Mouse (Mus musculus) ES-Bruce4 (cell line): Measurements from ENCODE around the gene Hspb7. TPM values are rescaled to one million over a fixed set of nuclear protein-coding genes. Genes with fewer than 3 reads are reported as not detected.
A peak's percentile ranks its signal among the peaks of the same experiment; 100 is the strongest.

Experiments
- H3K27ac ChIP-seq: 2 replicates; pipeline ENCODE4 v1.5.1; 2012; ENCODE audit warnings: low read length, inconsistent platforms; ENCODE audit not compliant: insufficient read depth
- H3K27me3 ChIP-seq: 2 replicates; pipeline ENCODE4 v1.6.1; 2012; ENCODE audit warnings: mild to moderate bottlenecking, low read length, inconsistent platforms; ENCODE audit not compliant: control insufficient read depth, poor library complexity, insufficient read depth, severe bottlenecking
- H3K36me3 ChIP-seq: 2 replicates; pipeline ENCODE4 v1.6.1; 2012; ENCODE audit warnings: inconsistent platforms, mild to moderate bottlenecking, low read length, moderate library complexity; ENCODE audit not compliant: control insufficient read depth, poor library complexity, insufficient read depth, severe bottlenecking
- H3K4me1 ChIP-seq: one replicate; pipeline ENCODE4 v1.8.1; 2011; ENCODE audit warnings: low read length; ENCODE audit not compliant: control insufficient read depth, insufficient read depth
- H3K4me3 ChIP-seq: 2 replicates; pipeline ENCODE4 v1.5.1; 2011; ENCODE audit warnings: low read depth, mild to moderate bottlenecking, low read length
- H3K9ac ChIP-seq: 2 replicates; pipeline ENCODE4 v1.6.1; 2012; ENCODE audit warnings: low read depth, mild to moderate bottlenecking, inconsistent platforms; ENCODE audit not compliant: poor library complexity, severe bottlenecking
- H3K9me3 ChIP-seq: replicated peaks from 2 replicates; pipeline ENCODE4 v1.6.1; 2012; ENCODE audit warnings: mild to moderate bottlenecking, low read length, inconsistent platforms; ENCODE audit not compliant: control insufficient read depth, poor library complexity, insufficient read depth, severe bottlenecking
- CTCF ChIP-seq: IDR thresholded peaks from one replicate; pipeline ENCODE4 v1.8.1; 2011; ENCODE audit warnings: low read depth, low read length
- EP300 ChIP-seq: IDR thresholded peaks from 2 replicates; pipeline ENCODE4 v1.6.1; 2011; ENCODE audit warnings: low read depth, low read length; ENCODE audit not compliant: insufficient read depth
- POLR2A ChIP-seq: IDR thresholded peaks from one replicate; pipeline ENCODE4 v1.8.1; 2011; ENCODE audit warnings: low read length; ENCODE audit not compliant: insufficient read depth
- polyA plus RNA-seq: library from polyadenylated mRNA; stranded (reverse); fragments of >200 nt; gene quantifications from 2 replicates; pipeline ENCODE4 v1.2.4, GENCODE M21; 2011; ENCODE audit warnings: low read depth; ENCODE audit not compliant: missing spikeins, insufficient read depth, insufficient read length

Hspb7 gene
- polyA plus RNA-seq, 1 experiment = not detected

DNA sequence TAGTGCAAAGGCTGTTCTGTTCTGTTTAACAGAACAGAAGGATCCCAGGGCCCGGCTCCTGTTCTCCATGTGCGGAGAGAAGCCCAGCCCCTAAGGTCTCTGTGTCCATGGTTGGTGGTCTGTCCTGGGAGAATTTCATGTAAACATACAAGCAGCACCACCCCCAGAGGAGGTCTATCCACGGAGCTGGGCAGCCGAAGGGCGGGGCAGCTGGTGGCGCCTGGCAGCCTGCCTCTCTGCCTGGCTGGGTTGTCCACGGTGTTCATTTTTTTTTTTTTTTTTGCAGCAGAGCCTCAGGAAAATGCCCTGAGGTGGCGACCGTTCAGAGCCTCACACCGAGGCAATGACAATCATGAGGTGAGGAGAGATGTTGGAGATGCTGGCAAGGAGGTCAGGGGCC lies 48.0 kb downstream of the Hspb7 start:
- no peaks in the 10 kb centered on the region for H3K4me1 ChIP-seq
- TF ChIP-seq EP300 = no peak
- no peak for TF ChIP-seq CTCF
- no peak for TF ChIP-seq POLR2A
- H3K4me3 ChIP-seq = no peak overlapping the region
- no peaks in the 10 kb centered on the region for H3K36me3 ChIP-seq
- no peak overlapping the region for H3K27ac ChIP-seq
- no peaks in the 10 kb centered on the region for H3K9me3 ChIP-seq
- no peaks in the 10 kb centered on the region for H3K27me3 ChIP-seq
- H3K9ac ChIP-seq = no peak overlapping the region

DNA sequence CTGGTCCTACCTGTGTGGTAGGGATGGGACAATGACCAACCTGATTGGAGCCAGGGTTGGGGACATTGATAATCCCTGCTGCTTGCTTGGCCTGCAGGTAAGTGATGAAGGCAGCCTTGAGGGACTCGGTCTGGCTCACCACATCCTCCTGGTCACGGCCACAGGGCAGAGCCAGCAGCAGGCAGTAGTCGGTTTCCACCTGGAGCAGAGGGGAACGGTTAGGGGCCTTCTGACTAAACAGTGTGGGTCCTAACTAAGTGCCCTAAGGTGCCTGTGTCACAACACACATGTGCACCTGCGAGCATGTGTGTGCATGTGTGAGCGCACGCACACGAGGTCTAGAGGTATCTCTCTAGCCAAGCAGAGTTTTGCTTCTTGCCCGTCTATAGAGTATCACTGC lies 48.8 kb downstream of the Hspb7 start:
- no peaks in the 10 kb centered on the region for H3K4me1 ChIP-seq
- H3K36me3 ChIP-seq = no peaks in the 10 kb centered on the region
- TF ChIP-seq POLR2A = no peak
- no peak for TF ChIP-seq EP300
- TF ChIP-seq CTCF = no peak
- H3K9me3 ChIP-seq = no peaks in the 10 kb centered on the region
- no peak overlapping the region for H3K4me3 ChIP-seq
- H3K9ac ChIP-seq = no peak overlapping the region
- no peaks in the 10 kb centered on the region for H3K27me3 ChIP-seq
- H3K27ac ChIP-seq = no peak overlapping the region

DNA sequence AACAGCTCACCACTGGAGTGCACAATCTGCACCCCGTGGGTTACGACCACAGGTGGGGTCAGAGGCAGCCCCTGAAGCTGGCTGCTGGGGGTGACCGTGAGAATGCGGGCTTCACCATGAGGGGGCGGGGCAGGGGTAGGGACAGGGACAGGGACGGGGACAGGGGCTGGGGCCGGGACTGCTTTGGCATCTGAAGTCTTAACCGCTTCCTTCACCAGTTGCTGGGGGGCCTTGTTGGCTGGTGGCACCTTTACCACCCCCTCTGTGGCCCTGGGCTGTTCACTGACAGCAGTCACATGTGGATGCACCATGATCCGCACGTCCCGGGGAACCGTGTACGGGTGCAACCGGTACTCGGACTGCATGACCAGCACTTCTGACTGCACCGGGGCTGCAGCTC lies 50.9 kb downstream of the Hspb7 start:
- H3K27me3 ChIP-seq = no peaks in the 10 kb centered on the region
- no peaks in the 10 kb centered on the region for H3K4me1 ChIP-seq
- no peak overlapping the region for H3K4me3 ChIP-seq
- no peaks in the 10 kb centered on the region for H3K9me3 ChIP-seq
- no peak overlapping the region for H3K9ac ChIP-seq
- no peak overlapping the region for H3K27ac ChIP-seq
- TF ChIP-seq EP300 = no peak
- TF ChIP-seq CTCF = no peak
- TF ChIP-seq POLR2A = no peak
- H3K36me3 ChIP-seq = peaks cover 4% of the 10 kb centered on the region; the same call in 1 of the 2 replicates

DNA sequence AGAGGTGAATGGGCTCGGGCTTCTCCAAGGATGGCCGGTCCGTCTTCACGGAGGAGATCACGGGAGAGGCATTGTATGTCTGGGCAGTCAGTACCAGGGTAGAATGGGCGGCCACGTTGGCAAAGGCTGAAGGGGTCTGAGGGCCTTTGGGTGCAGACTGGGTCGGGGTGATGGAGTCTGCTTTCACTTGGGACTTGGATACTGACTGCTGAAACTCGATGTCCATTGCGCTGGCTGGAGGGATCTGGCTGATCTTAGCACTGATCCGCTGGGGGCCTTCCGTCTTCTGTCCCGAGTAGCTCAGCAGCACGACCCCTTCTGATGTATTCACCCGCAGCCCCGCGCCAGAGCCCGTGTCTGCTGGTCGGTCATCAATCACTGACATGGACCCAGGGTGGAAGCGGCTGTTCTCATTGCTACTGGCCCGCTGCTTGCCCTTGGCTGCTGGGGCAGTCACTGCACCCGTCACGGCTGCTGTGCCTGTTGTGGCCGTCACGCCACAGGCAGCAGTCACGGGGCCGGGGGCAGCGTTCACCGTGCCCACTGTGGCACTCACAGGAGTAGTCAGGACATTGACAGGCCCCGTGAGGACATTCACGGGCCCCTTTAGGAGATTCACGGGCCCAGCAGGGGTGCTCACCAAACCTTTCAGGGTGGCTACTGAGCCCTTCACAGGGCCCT lies 52.2 kb downstream of the Hspb7 start:
- Histone ChIP-seq H3K4me1 (no peaks in the 10 kb centered on the region), H3K27me3 (no peaks in the 10 kb centered on the region), H3K9me3 (no peaks in the 10 kb centered on the region), H3K9ac (no peak overlapping the region), H3K36me3 (peaks cover 10% of the 10 kb centered on the region; the same call in 1 of the 2 replicates), H3K27ac (no peak overlapping the region), H3K4me3 (no peak overlapping the region)
- TF ChIP-seq POLR2A (no peak), EP300 (no peak), CTCF (no peak)

DNA sequence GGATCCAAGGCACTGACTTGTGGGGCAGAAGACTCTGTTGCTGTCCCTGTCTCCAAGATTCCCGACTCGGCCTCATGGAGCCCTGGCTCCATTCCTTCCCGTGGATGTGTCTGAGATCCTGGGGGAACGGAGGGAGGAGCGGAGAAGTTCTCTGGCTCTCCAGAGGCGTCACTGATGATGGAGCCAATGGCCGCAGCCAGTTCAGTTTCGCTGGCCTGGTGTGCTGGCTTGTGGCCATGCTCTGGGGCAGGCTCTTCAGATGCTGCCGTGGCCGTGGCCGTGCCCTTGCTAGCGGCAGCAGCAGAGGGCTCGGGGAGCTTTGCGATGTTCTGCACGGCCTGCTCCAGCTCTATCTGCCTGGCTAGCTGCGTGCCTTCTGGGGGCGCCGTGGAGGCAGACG lies 53.9 kb downstream of the Hspb7 start:
- Histone ChIP-seq H3K27me3 (no peaks in the 10 kb centered on the region), H3K36me3 (peaks cover 10% of the 10 kb centered on the region; the same call in 1 of the 2 replicates), H3K9me3 (no peaks in the 10 kb centered on the region), H3K27ac (no peak overlapping the region), H3K4me3 (no peak overlapping the region), H3K9ac (peak overlapping the region; percentile 9; the same call in 1 of the 2 replicates), H3K4me1 (no peaks in the 10 kb centered on the region)
- TF ChIP-seq EP300 (no peak), CTCF (peak; percentile 25)

Other genes starting within 250 kb of the Hspb7 start
- 1.6 and 2.8 TPM in 2 replicates for gene Rsg1, start 206.8 kb upstream of the Hspb7 start, polyA plus RNA-seq
- gene Arhgef19, start 181.3 kb upstream of the Hspb7 start, polyA plus RNA-seq = 7.5 and 8.3 TPM in 2 replicates
- 44.7 and 51.3 TPM in 2 replicates for gene Epha2, start 119.5 kb upstream of the Hspb7 start, polyA plus RNA-seq
- gene Fam131c, start 52.6 kb upstream of the Hspb7 start, polyA plus RNA-seq = 3.0 and 3.6 TPM in 2 replicates
- gene Clcnka, start 22.1 kb upstream of the Hspb7 start, polyA plus RNA-seq = not detected in 2 replicates
- gene Clcnkb, start 4.8 kb upstream of the Hspb7 start, polyA plus RNA-seq = 1.0 and 1.5 TPM in 2 replicates
- not detected in 2 replicates for gene Srarp, start 15.3 kb downstream of the Hspb7 start, polyA plus RNA-seq
- 16.4 and 17.1 TPM in 2 replicates for gene Zbtb17, start 23.9 kb downstream of the Hspb7 start, polyA plus RNA-seq
- gene Spen, start 117.8 kb downstream of the Hspb7 start, polyA plus RNA-seq = 39.6 and 46.9 TPM in 2 replicates
- gene Fblim1, start 185.3 kb downstream of the Hspb7 start, polyA plus RNA-seq = 73.8 and 76.6 TPM in 2 replicates
- gene Tmem82, start 197.9 kb downstream of the Hspb7 start, polyA plus RNA-seq = 3.4 and 4.5 TPM in 2 replicates
- gene Slc25a34, start 203.0 kb downstream of the Hspb7 start, polyA plus RNA-seq = 0.82 and 1.8 TPM in 2 replicates
- gene Plekhm2, start 244.1 kb downstream of the Hspb7 start, polyA plus RNA-seq = 11.1 and 15.1 TPM in 2 replicates